Mouse (Mus musculus) CH12.LX (cell line): Measurements from ENCODE around the gene Immp2l. TPM values are rescaled to one million over a fixed set of nuclear protein-coding genes. Genes with fewer than 3 reads are reported as not detected.

ENCODE experiments used
- DNase-seq: peaks from one replicate; pipeline ENCODE4 v3.0.0-alpha.2; 2013; ENCODE audit errors: extremely low read depth
- H3K27ac ChIP-seq: 2 replicates; pipeline ENCODE4 v1.5.1; 2012; ENCODE audit warnings: low read depth, mild to moderate bottlenecking, control low read depth, moderate library complexity; ENCODE audit not compliant: insufficient read depth
- H3K27me3 ChIP-seq: replicated peaks from 2 replicates; pipeline ENCODE3; 2012; ENCODE audit warnings: inconsistent platforms
- H3K36me3 ChIP-seq, 2 experiments: replicated peaks in 1 of 2; 2 replicates each; pipeline versions ENCODE3 to v1.6.1; 2012; ENCODE audit warnings: inconsistent platforms in 1 of 2, low read length in 1 of 2, mild to moderate bottlenecking in 1 of 2, mixed read lengths in 1 of 2, moderate library complexity in 1 of 2; ENCODE audit not compliant: control insufficient read depth in 1 of 2, insufficient read depth in 1 of 2
- H3K4me1 ChIP-seq, 2 experiments: 2 replicates each; pipeline ENCODE4 v1.6.1; 2012; ENCODE audit warnings: inconsistent platforms in 1 of 2, moderate library complexity in 1 of 2; ENCODE audit not compliant: insufficient read depth in 2 of 2, control insufficient read depth in 1 of 2
- H3K4me2 ChIP-seq: 2 replicates; pipeline ENCODE4 v1.6.1; 2012; ENCODE audit warnings: low read depth, mild to moderate bottlenecking, control low read depth; ENCODE audit not compliant: poor library complexity, insufficient read depth, severe bottlenecking
- H3K4me3 ChIP-seq, 3 experiments: fragments of 150-350 bp in 1 of 3; sonication (generic) in 1 of 3; replicated peaks in 1 of 3; 2 replicates each; pipeline versions ENCODE3 to v1.5.1; 2011 to 2012; ENCODE audit warnings: low read depth in 2 of 3, low read length in 2 of 3, mild to moderate bottlenecking in 2 of 3, moderate library complexity in 2 of 3, control low read depth in 1 of 3, improper control_type of control experiment in 1 of 3, inconsistent platforms in 1 of 3, mixed read lengths in 1 of 3; ENCODE audit not compliant: poor library complexity in 1 of 3
- H3K79me2 ChIP-seq: replicated peaks from 2 replicates; pipeline ENCODE4 v1.6.1; 2012; ENCODE audit warnings: mild to moderate bottlenecking, moderate library complexity; ENCODE audit not compliant: control insufficient read depth, poor library complexity, insufficient read depth, severe bottlenecking; ENCODE audit errors: extremely low read depth
- H3K9ac ChIP-seq: 2 replicates; pipeline ENCODE4 v1.6.1; 2012; ENCODE audit warnings: low read depth, mild to moderate bottlenecking, control low read depth, moderate library complexity; ENCODE audit not compliant: insufficient read depth
- H3K9me3 ChIP-seq: replicated peaks from 2 replicates; pipeline ENCODE3; 2012; ENCODE audit warnings: low read length, inconsistent platforms, mixed read lengths
- BHLHE40 ChIP-seq: IDR thresholded peaks from 2 replicates; pipeline ENCODE4 v1.6.1; 2011; ENCODE audit warnings: mild to moderate bottlenecking, low read depth, low read length, improper control_type of control experiment
- CHD2 ChIP-seq: IDR thresholded peaks from 2 replicates; pipeline ENCODE4 v1.6.1; 2011; ENCODE audit warnings: low read length, improper control_type of control experiment
- CTCF ChIP-seq, 2 experiments: IDR thresholded peaks in 1 of 2; conservative IDR thresholded peaks in 1 of 2; 2 replicates each; pipeline ENCODE4 v1.5.1; 2011 to 2012; ENCODE audit warnings: low read depth in 2 of 2, low read length in 2 of 2, improper control_type of control experiment in 1 of 2, inconsistent platforms in 1 of 2, mild to moderate bottlenecking in 1 of 2, moderate library complexity in 1 of 2
- EP300 ChIP-seq: IDR thresholded peaks from 2 replicates; pipeline ENCODE4 v1.6.1; 2011; ENCODE audit warnings: low read length, improper control_type of control experiment
- ETS1 ChIP-seq: conservative IDR thresholded peaks from 2 replicates; pipeline ENCODE4 v1.6.1; 2012; ENCODE audit warnings: low read depth, mild to moderate bottlenecking, inconsistent platforms, low read length, improper control_type of control experiment, moderate library complexity
- HCFC1 ChIP-seq: IDR thresholded peaks from 2 replicates; pipeline ENCODE4 v1.6.1; 2012; ENCODE audit warnings: low read depth, mild to moderate bottlenecking, inconsistent platforms, low read length, improper control_type of control experiment
- KAT2A ChIP-seq: IDR thresholded peaks from 2 replicates; pipeline ENCODE4 v1.6.1; 2012; ENCODE audit warnings: low read length, improper control_type of control experiment, inconsistent platforms; ENCODE audit not compliant: insufficient replicate concordance
- MAFK ChIP-seq: IDR thresholded peaks from 2 replicates; pipeline ENCODE4 v1.6.1; 2011; ENCODE audit warnings: low read length, improper control_type of control experiment; ENCODE audit not compliant: insufficient replicate concordance
- MAX ChIP-seq: IDR thresholded peaks from 2 replicates; pipeline ENCODE4 v1.6.1; 2011; ENCODE audit warnings: low read length, improper control_type of control experiment
- MAZ ChIP-seq: IDR thresholded peaks from 2 replicates; pipeline ENCODE4 v1.6.1; 2012; ENCODE audit warnings: low read depth, mild to moderate bottlenecking, inconsistent platforms, low read length, improper control_type of control experiment, moderate library complexity
- MEF2A ChIP-seq: IDR thresholded peaks from 2 replicates; pipeline ENCODE4 v1.6.1; 2014; ENCODE audit warnings: low read depth, mild to moderate bottlenecking, inconsistent platforms, low read length, improper control_type of control experiment, borderline replicate concordance
- MYC ChIP-seq: IDR thresholded peaks from 2 replicates; pipeline ENCODE4 v1.6.1; 2011; ENCODE audit warnings: low read depth, mild to moderate bottlenecking, improper control_type of control experiment, low read length
- NRF1 ChIP-seq: IDR thresholded peaks from 2 replicates; pipeline ENCODE4 v1.6.1; 2014; ENCODE audit warnings: low read depth, mild to moderate bottlenecking, inconsistent platforms, low read length, improper control_type of control experiment, moderate library complexity
- RAD21 ChIP-seq: IDR thresholded peaks from 2 replicates; pipeline ENCODE4 v1.6.1; 2011; ENCODE audit warnings: low read depth, mild to moderate bottlenecking, low read length, improper control_type of control experiment, moderate library complexity
- RCOR1 ChIP-seq: conservative IDR thresholded peaks from 2 replicates; pipeline ENCODE4 v1.6.1; 2012; ENCODE audit warnings: low read depth, mild to moderate bottlenecking, inconsistent platforms, low read length, improper control_type of control experiment
- SIN3A ChIP-seq: IDR thresholded peaks from 2 replicates; pipeline ENCODE4 v1.6.1; 2012; ENCODE audit warnings: low read length, improper control_type of control experiment, inconsistent platforms
- SMC3 ChIP-seq: IDR thresholded peaks from 2 replicates; pipeline ENCODE4 v1.6.1; 2011; ENCODE audit warnings: low read depth, low read length, improper control_type of control experiment
- TBP ChIP-seq: conservative IDR thresholded peaks from 2 replicates; pipeline ENCODE4 v1.6.1; 2011; ENCODE audit warnings: low read depth, low read length, improper control_type of control experiment
- TCF12 ChIP-seq: IDR thresholded peaks from 2 replicates; pipeline ENCODE4 v1.6.1; 2014; ENCODE audit warnings: low read depth, mild to moderate bottlenecking, inconsistent platforms, low read length, improper control_type of control experiment
- UBTF ChIP-seq: IDR thresholded peaks from 2 replicates; pipeline ENCODE4 v1.6.1; 2012; ENCODE audit warnings: low read depth, mild to moderate bottlenecking, inconsistent platforms, low read length, improper control_type of control experiment, moderate library complexity
- ZC3H11A ChIP-seq: IDR thresholded peaks from 2 replicates; pipeline ENCODE4 v1.6.1; 2012; ENCODE audit warnings: low read depth, mild to moderate bottlenecking, inconsistent platforms, low read length, improper control_type of control experiment
- dilution Hi-C: fragments of 300-500 bp; cut with MboI; formaldehyde crosslinking; loops from 2 replicates; pipeline ENCODE4 v1.14.3; 2020; ENCODE audit warnings: low sequenced_read_pairs; ENCODE audit not compliant: extremely low pct_unique_long_range_greater_than_20kb, extremely low pct_ligation_motif_present
- in situ Hi-C: fragments of 300-500 bp; cut with MboI; formaldehyde crosslinking; loops from 3 replicates; pipeline ENCODE4 v1.14.3; 2019; ENCODE audit warnings: low sequenced_read_pairs, low pct_ligation_motif_present, low pct_unique_long_range_greater_than_20kb, mixed read lengths
- polyA plus RNA-seq: library from polyadenylated mRNA; unstranded; fragments of >175 nt; gene quantifications from 2 replicates; pipeline ENCODE4 v1.2.1, GENCODE M21; 2012; ENCODE audit warnings: low read depth; ENCODE audit not compliant: insufficient read length
- total RNA-seq, 2 experiments: library from RNA; depleted of rRNA; stranded (reverse); fragments of 300-350 nt in 1 of 2; fragments of >200 nt in 1 of 2; gene quantifications; 2 replicates each; pipeline ENCODE4 v1.2.3; 2012 to 2014

Gene Immp2l
- total and polyA plus RNA-seq, 3 experiments, result 4.8 to 16.5 (median 9.9) TPM

DNA sequence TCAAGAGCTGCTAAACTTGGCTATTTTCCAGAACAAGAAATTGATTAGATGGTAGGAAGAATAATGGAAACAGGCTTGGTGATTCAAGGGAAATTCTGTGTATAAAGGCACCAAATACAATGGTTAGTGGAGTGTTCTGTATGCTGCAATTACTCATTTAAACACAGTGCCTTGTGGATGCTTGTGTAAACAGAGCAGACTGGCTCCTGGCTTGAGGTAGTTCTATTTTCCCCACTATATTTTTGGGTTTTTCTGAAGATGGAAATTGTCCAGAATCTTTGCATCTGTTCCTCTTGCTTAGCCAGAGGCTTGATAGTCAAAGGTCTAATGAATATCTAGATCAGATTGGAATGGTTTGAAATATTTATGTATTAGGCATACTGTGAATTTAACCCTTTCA is 709.3 kb downstream of the Immp2l start:
- no peak overlapping the region for H3K4me3 ChIP-seq
- no peak overlapping the region for H3K27ac ChIP-seq
- dilution Hi-C loops (no loop called here), in situ Hi-C loops (no loop called here)
- no peaks in the 10 kb centered on the region for H3K9me3 ChIP-seq
- no peak for TF ChIP-seq MAX
- no peak for TF ChIP-seq BHLHE40
- TF ChIP-seq ETS1, result no peak
- TF ChIP-seq NRF1, result no peak
- no peak for TF ChIP-seq SIN3A
- no peak for TF ChIP-seq MEF2A
- TF ChIP-seq EP300, result no peak
- TF ChIP-seq MAFK, result no peak
- TF ChIP-seq CTCF (conservative IDR thresholded peaks at IDR 0.05 in 1 of 2, IDR thresholded peaks at IDR 0.05 in 1 of 2; ENCODE audit: low read depth in 2 of 2, low read length in 2 of 2), result no peak
- no peak for TF ChIP-seq RCOR1
- no peak for TF ChIP-seq MAZ
- no peak for TF ChIP-seq CHD2
- TF ChIP-seq TCF12, result no peak
- no peaks in the 10 kb centered on the region for H3K27me3 ChIP-seq
- no peaks in the 10 kb centered on the region for H3K4me1 ChIP-seq
- H3K9ac ChIP-seq, result no peak overlapping the region
- DNase-seq, result no peak
- no peaks in the 10 kb centered on the region for H3K79me2 ChIP-seq
- no peak overlapping the region for H3K4me2 ChIP-seq
- H3K36me3 ChIP-seq, result no peaks in the 10 kb centered on the region

DNA sequence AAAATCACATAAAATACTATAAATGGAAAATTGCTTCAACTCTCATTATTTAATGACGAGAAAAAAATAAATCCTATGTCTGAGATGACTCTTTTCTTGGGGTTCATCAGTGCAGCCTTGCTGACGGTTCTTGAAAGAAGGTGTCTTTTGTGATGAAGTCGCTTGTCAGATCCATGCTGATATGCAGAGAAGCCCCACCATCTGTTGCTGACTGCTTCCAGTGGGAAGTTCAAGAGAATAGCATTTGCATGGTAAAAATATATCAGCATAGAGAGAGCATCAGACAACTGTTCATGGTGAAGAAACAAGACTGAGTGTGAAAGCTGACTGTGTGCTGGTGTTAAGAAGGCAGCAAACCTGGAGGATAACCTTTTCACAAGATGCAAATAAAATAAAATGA is 719.0 kb downstream of the Immp2l start:
- Histone ChIP-seq H3K4me2 (no peak overlapping the region), H3K9ac (no peak overlapping the region), H3K27ac (no peak overlapping the region), H3K4me3 (no peak overlapping the region), H3K27me3 (no peaks in the 10 kb centered on the region), H3K36me3 (no peaks in the 10 kb centered on the region), H3K9me3 (no peaks in the 10 kb centered on the region), H3K4me1 (no peaks in the 10 kb centered on the region), H3K79me2 (no peaks in the 10 kb centered on the region)
- in situ Hi-C loops (no loop called here), dilution Hi-C loops (no loop called here)
- no peak for DNase-seq
- no peak for TF ChIP-seq UBTF
- no peak for TF ChIP-seq HCFC1

DNA sequence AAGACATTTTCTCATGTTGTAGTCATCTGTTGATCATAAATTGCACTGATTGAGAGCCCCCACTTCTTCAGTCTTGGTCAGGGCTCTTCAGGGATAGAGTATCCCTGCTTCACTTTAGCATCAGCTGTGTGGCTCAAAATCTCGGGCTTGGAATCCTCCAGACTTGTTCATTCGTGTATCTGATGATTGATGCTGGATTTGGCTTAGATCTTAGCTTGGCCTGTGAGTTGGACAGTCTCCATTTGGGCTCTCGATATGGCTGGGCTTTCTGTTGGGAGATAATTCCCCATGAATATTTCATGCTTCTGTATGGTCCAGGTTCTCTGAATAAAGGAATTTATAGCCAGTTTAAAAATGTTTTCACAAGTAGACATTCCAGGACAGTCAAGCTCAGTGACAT is 739.5 kb downstream of the Immp2l start:
- Histone ChIP-seq H3K9me3 (no peaks in the 10 kb centered on the region), H3K4me2 (no peak overlapping the region), H3K27me3 (no peaks in the 10 kb centered on the region), H3K4me1 (no peaks in the 10 kb centered on the region), H3K4me3 (no peak overlapping the region), H3K9ac (no peak overlapping the region), H3K27ac (no peak overlapping the region), H3K36me3 (no peaks in the 10 kb centered on the region), H3K79me2 (no peaks in the 10 kb centered on the region)
- in situ Hi-C loops (no loop called here), dilution Hi-C loops (no loop called here)
- no peak for TF ChIP-seq SMC3
- no peak for TF ChIP-seq KAT2A
- TF ChIP-seq MYC, result no peak
- no peak for TF ChIP-seq RCOR1
- no peak for TF ChIP-seq RAD21
- no peak for TF ChIP-seq TBP
- TF ChIP-seq MAX, result no peak
- TF ChIP-seq ZC3H11A, result no peak
- DNase-seq, result no peak
